Mouse (Mus musculus): ENCODE data around the gene Hmga1.

Gene Hmga1

DNA sequence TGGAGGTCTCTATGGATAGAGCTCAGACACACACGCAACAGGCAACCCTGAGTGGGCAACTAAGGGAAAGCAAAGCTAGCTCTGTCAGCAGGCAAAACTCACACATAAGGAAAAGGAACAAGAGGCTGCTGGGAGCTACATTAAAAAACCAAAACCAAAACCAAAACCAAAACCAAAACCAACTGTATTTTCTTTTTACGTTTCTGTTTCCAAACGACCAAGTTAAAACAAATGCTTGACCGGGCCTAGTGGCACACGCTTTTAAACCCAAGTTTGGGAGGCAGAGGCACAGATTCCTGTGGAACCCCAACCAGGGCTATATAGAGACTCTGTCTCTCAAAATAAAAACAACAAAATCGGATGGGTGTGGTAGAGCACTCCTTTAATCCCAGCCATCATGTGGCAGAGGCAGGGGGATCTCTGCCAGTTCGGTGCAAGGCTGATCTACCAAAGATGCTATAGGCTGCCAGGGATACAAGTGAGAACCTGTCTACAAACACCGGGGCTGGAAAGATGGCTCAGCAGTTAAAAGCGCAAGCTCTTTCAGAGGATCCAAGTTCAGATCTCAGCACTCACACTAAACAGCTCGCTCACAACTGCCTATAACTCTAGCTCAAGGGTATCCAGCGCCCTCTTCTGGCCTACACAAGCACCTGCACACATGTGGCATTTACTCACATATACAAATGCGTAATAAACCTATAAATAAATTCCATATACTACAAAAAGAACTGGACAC is 35.7 kb downstream of the Hmga1 start:
- DNase-seq, result peak; percentile 9 to 27

DNA sequence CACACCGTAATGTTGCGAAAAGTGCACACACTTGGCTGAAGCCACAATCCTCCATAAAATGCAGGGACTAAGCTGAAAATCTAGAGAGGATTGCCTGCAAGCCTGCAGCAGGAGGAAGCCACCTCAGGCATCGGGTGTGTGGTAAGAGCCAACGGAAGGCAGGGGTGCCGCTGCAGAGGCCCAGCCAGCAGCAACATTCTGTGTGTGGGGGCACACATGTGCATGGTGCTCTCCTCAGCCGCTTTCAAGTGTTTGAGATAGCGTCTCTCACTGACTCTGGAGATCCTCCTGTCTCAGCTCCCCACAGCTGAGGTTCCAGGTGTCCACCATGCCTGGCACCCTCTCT is 36.2 kb downstream of the Hmga1 start:
- no peak for DNase-seq

DNA sequence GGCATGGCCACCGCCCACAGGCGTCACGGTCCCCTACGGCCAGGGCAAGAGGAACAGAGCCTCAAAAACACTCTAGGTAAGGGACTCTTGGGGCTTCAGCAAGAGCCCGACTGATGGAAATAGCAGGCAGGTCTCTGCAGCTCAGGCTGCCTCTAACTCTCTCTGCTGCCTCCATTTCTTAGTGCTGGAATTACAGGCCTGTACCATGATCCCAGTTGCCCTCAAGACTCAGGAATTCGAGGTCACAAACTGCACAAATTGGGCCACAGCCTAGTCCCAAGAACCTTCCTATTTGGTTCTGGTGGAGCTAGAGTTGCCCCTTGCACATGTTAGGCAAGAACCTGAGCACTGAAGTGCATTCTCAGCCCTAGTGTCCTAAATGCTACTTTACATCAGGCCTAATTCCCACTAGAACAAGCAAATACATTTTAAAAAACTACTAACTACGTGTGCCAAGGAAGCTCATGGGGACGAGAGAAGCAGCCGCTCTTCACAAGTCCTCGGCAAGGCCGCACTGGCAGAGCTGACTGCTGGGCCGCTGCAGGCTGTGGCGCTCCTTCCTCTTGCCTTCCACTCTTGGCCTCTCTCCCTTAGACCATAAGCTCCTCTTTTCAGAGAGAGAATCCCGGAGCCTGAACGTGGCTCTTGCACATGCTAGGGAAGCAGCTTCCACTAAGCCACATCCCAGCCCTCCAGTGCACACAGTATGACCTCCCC is 39.5 kb downstream of the Hmga1 start:
- no peak for DNase-seq

DNA sequence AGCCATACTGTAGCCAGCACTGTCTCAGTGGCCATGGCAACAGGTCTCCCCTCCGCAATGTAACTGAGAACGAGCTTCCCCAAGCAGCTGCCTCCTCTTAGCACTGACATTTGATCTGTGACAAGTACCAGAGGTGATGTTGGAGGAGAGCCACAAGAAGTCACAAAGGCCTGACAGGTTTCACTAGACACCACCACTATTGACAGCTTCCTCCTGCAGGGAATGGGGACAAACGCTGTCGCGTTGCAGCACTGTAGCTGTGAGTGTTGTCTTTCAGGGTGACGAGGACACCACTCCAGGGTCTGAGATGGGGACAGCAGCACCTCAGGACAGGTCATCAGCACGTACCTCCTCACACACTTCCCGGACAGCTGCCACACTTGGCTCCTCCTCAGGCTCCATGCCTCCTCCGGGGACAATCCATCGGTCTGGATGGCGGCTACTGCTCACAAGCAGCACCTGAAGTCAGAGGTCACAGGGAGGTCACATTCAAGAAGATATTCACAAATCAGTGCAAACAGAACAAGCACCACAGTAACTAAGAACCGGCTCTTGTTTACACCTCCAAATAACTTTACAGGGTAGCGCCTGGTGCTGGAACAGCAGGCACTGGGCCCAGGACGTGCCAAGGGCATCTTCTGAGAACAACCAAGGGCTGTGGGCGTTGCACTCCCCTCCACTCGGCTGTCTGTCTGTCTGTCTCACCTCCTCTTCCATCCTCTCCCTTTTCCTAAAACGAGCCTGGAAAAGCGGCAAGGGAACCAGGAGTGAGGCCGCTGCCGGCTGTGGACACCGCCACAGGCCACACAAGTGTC is 40.3 kb downstream of the Hmga1 start:
- no peak for DNase-seq

DNA sequence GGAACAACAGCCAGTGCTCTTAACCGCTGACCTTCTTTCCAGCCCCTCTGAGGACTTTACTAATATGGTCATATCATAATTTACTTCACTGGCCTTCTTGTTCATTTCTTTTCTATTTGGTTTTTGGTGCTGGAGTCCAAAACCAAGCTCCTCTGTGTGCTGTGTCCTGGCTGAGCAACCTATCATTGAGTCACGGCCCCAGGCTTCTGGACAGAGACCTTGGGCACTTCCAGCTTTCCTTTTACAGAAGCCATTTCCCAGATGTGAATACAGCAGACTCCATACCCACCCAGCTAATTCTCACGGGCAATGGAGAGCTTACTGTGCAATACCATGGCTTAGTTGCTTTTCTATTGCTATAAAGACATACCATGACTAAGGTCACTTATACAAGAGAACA is 44.0 kb downstream of the Hmga1 start:
- no peak for DNase-seq

DNA sequence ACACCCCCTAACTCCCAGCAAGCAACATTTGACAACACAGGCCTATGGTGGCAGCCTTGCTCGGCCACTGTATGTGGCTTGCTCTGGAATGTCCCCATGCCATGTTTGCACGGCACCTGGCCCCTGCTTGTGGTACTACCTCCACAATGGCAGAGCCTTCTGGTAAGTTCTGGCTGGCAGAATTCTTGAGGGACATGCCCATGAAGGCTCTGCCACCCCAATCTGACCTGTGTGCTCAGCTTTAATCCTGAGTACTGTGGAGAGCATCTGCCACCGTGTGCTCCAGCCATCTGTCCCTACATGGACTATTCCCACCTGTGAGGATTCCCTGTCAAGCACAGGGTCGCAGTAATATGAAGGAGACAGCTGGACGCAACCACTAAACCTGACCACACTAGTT is 44.6 kb downstream of the Hmga1 start:
- no peak for DNase-seq

DNA sequence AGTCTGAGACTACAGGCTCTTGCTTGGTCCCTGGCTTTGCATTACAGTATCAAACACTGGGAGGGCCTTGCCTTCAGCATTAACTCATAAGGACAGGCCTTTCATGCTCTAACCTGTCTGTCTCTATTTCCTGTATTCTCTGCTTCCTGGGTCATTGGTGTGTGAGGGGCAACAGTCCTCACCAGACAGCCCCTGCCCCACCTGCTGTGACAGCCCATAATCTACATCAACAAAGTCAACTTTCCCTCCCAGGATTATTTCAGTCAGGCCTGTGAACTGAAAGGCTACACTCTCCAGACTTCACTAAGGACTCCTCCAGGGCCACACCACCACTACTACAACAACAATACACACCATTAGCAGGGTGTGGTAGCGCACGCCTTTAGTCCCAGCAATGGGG is 46.7 kb downstream of the Hmga1 start:
- no peak for DNase-seq

DNA sequence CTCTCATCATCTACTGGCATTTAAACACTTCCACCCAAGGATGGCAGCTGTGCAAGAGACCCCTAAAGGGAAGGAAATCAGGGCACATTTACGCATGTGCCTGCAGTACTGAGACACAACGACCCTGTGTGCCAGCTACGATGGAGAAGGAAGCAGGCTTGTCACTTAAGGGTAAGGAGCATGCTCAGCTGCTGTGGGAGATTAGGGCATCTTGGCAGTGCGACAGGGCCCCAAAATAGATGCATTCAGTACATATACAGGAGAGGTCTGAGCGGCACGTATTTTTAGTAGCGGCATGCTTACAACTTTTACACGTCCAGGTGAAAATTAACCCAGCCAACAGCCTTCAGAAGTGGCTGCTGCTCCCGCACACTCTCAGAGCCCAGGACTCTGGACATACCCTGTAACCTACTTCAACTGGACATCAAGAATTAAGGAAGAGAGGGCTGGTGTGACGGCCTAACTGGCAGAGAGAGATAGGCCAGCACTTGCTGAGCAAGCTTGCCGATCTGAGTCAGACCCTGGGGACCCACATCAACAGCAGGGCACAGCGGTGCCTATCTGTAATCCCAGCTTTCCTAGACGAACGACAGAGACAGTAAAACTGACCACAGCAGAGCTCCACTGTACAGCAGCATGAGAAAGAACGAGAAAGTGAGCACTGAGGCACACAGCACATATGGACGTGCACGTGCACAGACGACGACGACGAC is 47.4 kb downstream of the Hmga1 start:
- DNase-seq, result no peak

DNA sequence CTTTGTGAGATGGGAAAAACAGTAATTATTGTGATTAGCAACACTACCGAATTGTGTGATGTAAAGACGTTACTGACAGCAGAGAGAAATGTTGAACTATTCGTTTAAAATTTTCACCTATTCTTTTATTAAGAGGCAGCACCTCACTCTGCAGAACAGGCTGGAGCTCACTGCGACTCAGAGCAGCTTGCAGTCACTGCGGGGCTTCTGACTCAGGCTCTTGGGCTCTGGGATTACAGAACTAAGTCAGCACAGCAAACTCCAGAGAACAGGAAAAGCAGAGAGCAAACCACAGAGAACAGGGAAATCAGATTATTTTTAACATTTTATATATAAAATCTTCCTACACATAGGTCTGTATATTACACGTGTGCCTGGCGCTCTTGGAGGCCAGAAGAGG is 53.3 kb downstream of the Hmga1 start:
- no peak for DNase-seq

DNA sequence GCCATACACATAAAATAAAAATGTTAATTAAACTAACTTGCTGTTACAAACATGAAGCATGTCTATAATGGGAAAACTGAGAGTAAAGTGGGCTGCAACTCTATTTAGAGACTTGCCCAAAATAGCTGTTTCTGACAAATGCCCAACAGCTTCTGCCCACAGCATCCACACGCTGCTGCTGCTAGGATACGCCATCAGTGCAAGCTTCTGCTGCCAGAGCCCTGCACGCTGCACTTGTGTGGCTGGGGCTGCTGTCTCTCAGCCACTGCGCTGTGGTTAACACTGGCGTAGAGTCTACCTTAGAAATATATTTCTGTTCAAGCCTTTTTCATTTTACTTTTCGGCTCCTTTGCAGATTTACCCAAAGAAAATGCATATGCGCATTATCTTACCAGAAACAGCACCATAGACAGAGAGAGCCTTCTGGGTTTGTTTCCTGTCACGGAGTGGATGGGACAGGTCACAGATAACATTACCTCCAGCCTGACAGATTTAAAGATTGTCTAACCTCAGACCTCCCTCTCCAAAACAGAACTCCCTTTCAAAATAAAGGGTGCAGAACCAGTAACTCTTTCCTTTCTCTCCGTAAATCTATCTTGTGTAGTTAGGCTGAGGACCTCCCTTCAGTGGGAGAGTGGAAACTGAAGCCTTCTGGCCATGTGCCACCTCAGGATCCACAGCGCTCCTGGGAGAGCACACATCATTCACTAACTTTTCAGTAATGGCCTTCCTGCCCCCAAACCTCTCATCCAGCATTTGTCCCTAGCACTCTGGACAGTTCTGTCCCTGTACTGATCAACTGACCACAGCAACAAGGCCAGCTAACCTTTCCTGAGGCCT is 54.6 kb downstream of the Hmga1 start:
- DNase-seq, result no peak

DNA sequence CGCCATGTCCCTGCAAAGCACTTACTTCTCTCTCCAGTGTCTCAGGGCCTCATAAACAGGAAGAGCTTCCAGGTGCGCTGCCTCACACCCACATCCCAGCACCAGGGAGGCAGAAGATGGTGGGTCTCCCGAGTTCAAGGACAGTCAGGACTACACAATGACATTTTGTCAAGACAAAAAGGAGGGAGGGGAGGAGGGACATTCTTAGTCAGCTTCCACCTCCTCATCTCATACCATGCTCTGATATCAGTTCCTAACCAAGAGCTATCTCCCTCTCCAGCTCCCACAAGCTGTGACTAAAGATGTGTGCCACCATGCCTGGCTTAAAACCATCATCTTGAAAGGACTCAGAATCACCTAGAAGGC is 55.2 kb downstream of the Hmga1 start:
- no peak for DNase-seq

DNA sequence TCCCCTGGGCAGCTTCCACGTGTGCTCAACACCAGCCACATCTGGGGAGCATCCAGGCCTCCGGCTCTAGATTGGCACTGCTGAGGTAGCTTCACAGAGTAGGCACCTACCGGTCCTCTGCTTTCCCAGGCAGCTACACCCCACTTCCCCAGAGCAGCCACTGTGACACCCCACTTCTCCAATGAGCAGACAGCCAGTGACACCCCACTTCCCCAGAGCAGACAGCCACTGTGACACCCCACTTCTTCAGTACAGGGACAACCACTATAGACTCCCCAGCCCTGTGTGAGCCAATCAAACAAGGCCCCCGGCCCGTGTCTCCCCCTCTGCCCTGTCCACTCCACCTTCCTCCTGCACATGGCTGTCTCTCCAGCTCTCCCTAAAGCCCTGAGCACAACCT is 55.7 kb downstream of the Hmga1 start:
- no peak for DNase-seq

DNA sequence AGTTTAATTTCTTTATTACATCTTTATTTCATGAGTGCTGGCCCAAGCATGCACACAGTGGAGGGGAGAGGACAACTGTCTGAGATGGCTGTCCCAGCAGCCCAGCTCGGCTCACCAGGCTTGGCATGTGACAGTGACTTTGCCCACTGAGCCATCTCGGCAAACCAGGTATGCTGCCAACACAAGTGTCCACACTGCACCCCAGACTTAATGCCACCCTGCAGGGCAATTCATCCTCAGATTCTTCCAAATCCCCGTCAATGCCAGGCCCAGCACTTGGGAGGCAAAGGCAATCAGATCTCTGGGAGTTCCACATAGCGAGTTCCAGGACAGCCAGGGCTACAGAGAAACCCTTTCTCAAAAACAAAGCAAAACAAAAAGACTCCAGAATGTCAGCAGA is 56.7 kb downstream of the Hmga1 start:
- DNase-seq, result no peak
